Mouse (Mus musculus): Measurements from ENCODE around the gene Olfr27. TPM values are rescaled to one million over a fixed set of nuclear protein-coding genes. Genes with fewer than 3 reads are reported as not detected.

Gene Olfr27
- polyA plus RNA-seq (2016; fragmentation: Nextera tagmentation; extraction: Ambion mirVana): not detected in 2 replicates

- Histone ChIP-seq H3K4me3 (no peak within 1 kb of the TSS), H3K36me3 (no peaks in the 10 kb centered on the region), H3K27me3 (no peaks in the 10 kb centered on the region), H3K4me1 (no peaks in the 10 kb centered on the region), H3K27ac (no peak within 1 kb of the TSS), H3K9ac (no peak within 1 kb of the TSS), H3K9me3 (replicated peaks) (no peaks in the 10 kb centered on the region), H3K4me2 (replicated peaks) (no peak within 1 kb of the TSS)
- no peak for ATAC-seq (ENCODE audit: low FRiP score)
These were observed at the start of gene Olfr27 for GRCm38 (mm10) chr9:39127831-39128230. Gene Olfr27 (plus strand): TSS chr9:39128131.

GRCm38 (mm10) chr9:39078787-39079186 is 49.1 kb upstream of the Olfr27 start, which contains the start of gene Olfr938:
Gene Olfr938 (minus strand): TSS chr9:39078887.
- H3K27ac ChIP-seq: no peak within 1 kb of the TSS
- no peaks in the 10 kb centered on the region for H3K36me3 ChIP-seq
- no peaks in the 10 kb centered on the region for H3K4me1 ChIP-seq
- H3K4me2 ChIP-seq (replicated peaks): no peak within 1 kb of the TSS
- no peak for ATAC-seq (ENCODE audit: low FRiP score)
- no peaks in the 10 kb centered on the region for H3K27me3 ChIP-seq
- H3K9ac ChIP-seq: no peak within 1 kb of the TSS
- WGBS: 87% methylated on average over 2 of the region's 2 CpGs
- 0 out of 2 replicates have a peak, but pooled peaks cover 2% of the 10 kb centered on the region for H3K9me3 ChIP-seq (replicated peaks)
- no peak within 1 kb of the TSS for H3K4me3 ChIP-seq

GRCm38 (mm10) chr9:39127326-39127725 is 605 bp upstream of the Olfr27 start:
- Histone ChIP-seq H3K4me3 (no peak overlapping the region), H3K4me2 (replicated peaks) (no peak overlapping the region), H3K36me3 (no peaks in the 10 kb centered on the region), H3K9me3 (replicated peaks) (no peaks in the 10 kb centered on the region), H3K27me3 (no peaks in the 10 kb centered on the region), H3K27ac (no peak overlapping the region), H3K4me1 (no peaks in the 10 kb centered on the region), H3K9ac (no peak overlapping the region)
- ATAC-seq (ENCODE audit: low FRiP score): no peak
- 88% methylated on average over 1 of the region's 1 CpGs for WGBS

- H3K4me2 ChIP-seq (replicated peaks): no peak overlapping the region
- H3K4me1 ChIP-seq: no peaks in the 10 kb centered on the region
- H3K27me3 ChIP-seq: no peaks in the 10 kb centered on the region
- no peak overlapping the region for H3K4me3 ChIP-seq
- WGBS: 74% methylated on average over 1 of the region's 1 CpGs
- H3K36me3 ChIP-seq: no peaks in the 10 kb centered on the region
- no peak overlapping the region for H3K9ac ChIP-seq
- ATAC-seq (ENCODE audit: low FRiP score): no peak
- no peaks in the 10 kb centered on the region for H3K9me3 ChIP-seq (replicated peaks)
- no peak overlapping the region for H3K27ac ChIP-seq
These were observed 24.5 kb downstream of the Olfr27 start for GRCm38 (mm10) chr9:39152401-39152800.

GRCm38 (mm10) chr9:39166004-39166403 is 38.1 kb downstream of the Olfr27 start, which contains the start of gene Olfr943:
Gene Olfr943 (plus strand): TSS chr9:39166304.
- WGBS: 93% methylated on average over 5 of the region's 5 CpGs
- no peak within 1 kb of the TSS for H3K9ac ChIP-seq
- H3K36me3 ChIP-seq: no peaks in the 10 kb centered on the region
- no peaks in the 10 kb centered on the region for H3K4me1 ChIP-seq
- no peak for ATAC-seq (ENCODE audit: low FRiP score)
- H3K4me3 ChIP-seq: no peak within 1 kb of the TSS
- no peaks in the 10 kb centered on the region for H3K27me3 ChIP-seq
- no peak within 1 kb of the TSS for H3K4me2 ChIP-seq (replicated peaks)
- peaks cover 6% of the 10 kb centered on the region; the same call in 1 of the 2 replicates for H3K9me3 ChIP-seq (replicated peaks)
- no peak within 1 kb of the TSS for H3K27ac ChIP-seq

Other genes with a start within 250 kb of the Olfr27 start
- not detected in 2 replicates for gene Olfr930, start 198.3 kb upstream of the Olfr27 start, polyA plus RNA-seq (2016; fragmentation: Nextera tagmentation; extraction: Ambion mirVana)
- not detected in 2 replicates for gene Olfr933, start 155.8 kb upstream of the Olfr27 start, polyA plus RNA-seq (2016; fragmentation: Nextera tagmentation; extraction: Ambion mirVana)
- gene Olfr934, start 139.8 kb upstream of the Olfr27 start, polyA plus RNA-seq (2016; fragmentation: Nextera tagmentation; extraction: Ambion mirVana): not detected in 2 replicates
- gene Olfr935, start 128.4 kb upstream of the Olfr27 start, polyA plus RNA-seq (2016; fragmentation: Nextera tagmentation; extraction: Ambion mirVana): not detected in 2 replicates
- not detected in 2 replicates for gene Olfr146, start 104.8 kb upstream of the Olfr27 start, polyA plus RNA-seq (2016; fragmentation: Nextera tagmentation; extraction: Ambion mirVana)
- gene Olfr937, start 63.2 kb upstream of the Olfr27 start, polyA plus RNA-seq (2016; fragmentation: Nextera tagmentation; extraction: Ambion mirVana): not detected in 2 replicates
- gene Olfr938, start 49.2 kb upstream of the Olfr27 start, polyA plus RNA-seq (2016; fragmentation: Nextera tagmentation; extraction: Ambion mirVana): not detected in 2 replicates
- gene Olfr943, start 38.2 kb downstream of the Olfr27 start, polyA plus RNA-seq (2016; fragmentation: Nextera tagmentation; extraction: Ambion mirVana): not detected in 2 replicates
- gene Olfr944, start 73.8 kb downstream of the Olfr27 start, polyA plus RNA-seq (2016; fragmentation: Nextera tagmentation; extraction: Ambion mirVana): not detected in 2 replicates
- gene Olfr1537, start 121.9 kb downstream of the Olfr27 start, polyA plus RNA-seq (2016; fragmentation: Nextera tagmentation; extraction: Ambion mirVana): not detected in 2 replicates
- gene Olfr945, start 148.7 kb downstream of the Olfr27 start, polyA plus RNA-seq (2016; fragmentation: Nextera tagmentation; extraction: Ambion mirVana): not detected in 2 replicates
- not detected in 2 replicates for gene Olfr948, start 197.9 kb downstream of the Olfr27 start, polyA plus RNA-seq (2016; fragmentation: Nextera tagmentation; extraction: Ambion mirVana)